Mouse (Mus musculus) forebrain, postnatal 0 days (tissue): ENCODE results near the gene Me1. TPM values are rescaled to one million over a fixed set of nuclear protein-coding genes. Genes with fewer than 3 reads are reported as not detected.

Source experiments
- ATAC-seq: fragments of 200-750 bp; cut with Nextera tagmentation; 2 replicates; pipeline ENCODE4 v1.8.0; 2017; ENCODE audit warnings: mild to moderate bottlenecking, moderate library complexity
- DNase-seq: peaks from one replicate; pipeline ENCODE4 v3.0.0-alpha.2; 2015
- H3K27ac ChIP-seq: fragments of 300-500 bp; sonication (generic); 2 replicates; pipeline ENCODE4 v1.5.1; 2014; ENCODE audit warnings: low read depth, mild to moderate bottlenecking, antibody characterized with exemption, low read length, moderate library complexity, mixed read lengths
- H3K27me3 ChIP-seq: fragments of 300-500 bp; sonication (generic); 2 replicates; pipeline ENCODE4 v1.6.1; 2014; ENCODE audit warnings: mild to moderate bottlenecking, low read length, mixed read lengths; ENCODE audit not compliant: insufficient read depth
- H3K36me3 ChIP-seq: fragments of 300-500 bp; sonication (generic); 2 replicates; pipeline ENCODE4 v1.6.1; 2014; ENCODE audit warnings: mild to moderate bottlenecking, moderate library complexity; ENCODE audit not compliant: insufficient read depth
- H3K4me1 ChIP-seq: fragments of 300-500 bp; sonication (generic); 2 replicates; pipeline ENCODE4 v1.6.1; 2014; ENCODE audit warnings: antibody characterized with exemption; ENCODE audit not compliant: insufficient read depth
- H3K4me2 ChIP-seq: fragments of 300-500 bp; sonication (generic); 2 replicates; pipeline ENCODE4 v1.6.1; 2014; ENCODE audit warnings: low read depth, mild to moderate bottlenecking, moderate library complexity
- H3K4me3 ChIP-seq: fragments of 300-500 bp; sonication (generic); 2 replicates; pipeline ENCODE4 v1.5.1; 2014; ENCODE audit warnings: low read depth, low read length, mixed read lengths
- H3K9ac ChIP-seq: fragments of 300-500 bp; sonication (generic); 2 replicates; pipeline ENCODE4 v1.6.1; 2014; ENCODE audit warnings: mild to moderate bottlenecking
- H3K9me3 ChIP-seq: fragments of 300-500 bp; sonication (generic); 2 replicates; pipeline ENCODE4 v1.6.1; 2016; ENCODE audit warnings: low read length
- CTCF ChIP-seq: sonication (generic); IDR thresholded peaks from 2 replicates; pipeline ENCODE4 v1.5.1; 2016; ENCODE audit warnings: antibody characterized with exemption, control low read depth, low read depth
- WGBS: fragments of 180-500 bp; shearing (Covaris S2); extraction: QIAGEN DNeasy Blood & Tissue Kit; methylation state at CpG from one replicate; pipeline ENCODE4 v1.1.7; 2014; 5-methylcytosine and 5-hydroxymethylcytosine counted together
- polyA plus RNA-seq: library from polyadenylated mRNA; unstranded; fragments of >200 nt; fragmentation: Nextera tagmentation; extraction: Ambion mirVana; gene quantifications from 2 replicates; pipeline ENCODE4 v1.2.1, GENCODE M21; 2015
- total RNA-seq: library from RNA; depleted of rRNA; stranded (reverse); fragments of >200 nt; gene quantifications from 2 replicates; pipeline ENCODE4 v1.2.3, GENCODE M21; 2014

Gene Me1
- total and polyA plus RNA-seq, 2 experiments from 2014 or later, result 26.6 to 47.2 TPM

- H3K27me3 ChIP-seq, result no peaks in the 10 kb centered on the region
- ATAC-seq (no peak), DNase-seq (no peak)
- no peak overlapping the region for H3K4me3 ChIP-seq
- no peak overlapping the region for H3K4me2 ChIP-seq
- H3K36me3 ChIP-seq, result no peaks in the 10 kb centered on the region
- H3K4me1 ChIP-seq, result no peaks in the 10 kb centered on the region
- no peak overlapping the region for H3K27ac ChIP-seq
- no peak for TF ChIP-seq CTCF
- H3K9me3 ChIP-seq, result no peaks in the 10 kb centered on the region
- no peak overlapping the region for H3K9ac ChIP-seq
- 43% methylated on average over 3 of the region's 3 CpGs for WGBS
Observed at GRCm38 (mm10) chr9:86626906-86627305, 68.8 kb downstream of the Me1 start.

- TF ChIP-seq CTCF, result no peak
- H3K4me1 ChIP-seq, result no peaks in the 10 kb centered on the region
- 92% methylated on average over 6 of the region's 6 CpGs for WGBS
- H3K36me3 ChIP-seq, result no peaks in the 10 kb centered on the region
- H3K4me3 ChIP-seq, result no peak overlapping the region
- H3K4me2 ChIP-seq, result no peak overlapping the region
- H3K9me3 ChIP-seq, result no peaks in the 10 kb centered on the region
- DNase-seq (no peak), ATAC-seq (no peak)
- H3K9ac ChIP-seq, result no peak overlapping the region
- no peaks in the 10 kb centered on the region for H3K27me3 ChIP-seq
- H3K27ac ChIP-seq, result no peak overlapping the region
Observed at GRCm38 (mm10) chr9:86624781-86625180, 71.0 kb downstream of the Me1 start.

GRCm38 (mm10) chr9:86624039-86624438, 71.7 kb downstream of the Me1 start:
- ATAC-seq, result no peak
- TF ChIP-seq CTCF, result no peak
- H3K9ac ChIP-seq, result no peak overlapping the region
- no peak overlapping the region for H3K4me2 ChIP-seq
- no peak overlapping the region for H3K27ac ChIP-seq
- no peaks in the 10 kb centered on the region for H3K36me3 ChIP-seq
- 71% methylated on average over 12 of the region's 12 CpGs for WGBS
- no peak for DNase-seq
- no peaks in the 10 kb centered on the region for H3K9me3 ChIP-seq
- H3K27me3 ChIP-seq, result no peaks in the 10 kb centered on the region
- H3K4me3 ChIP-seq, result no peak overlapping the region
- H3K4me1 ChIP-seq, result no peaks in the 10 kb centered on the region

- Histone ChIP-seq H3K4me1 (no peaks in the 10 kb centered on the region), H3K9ac (no peak overlapping the region), H3K4me2 (no peak overlapping the region), H3K27me3 (no peaks in the 10 kb centered on the region), H3K27ac (no peak overlapping the region), H3K9me3 (no peaks in the 10 kb centered on the region), H3K36me3 (no peaks in the 10 kb centered on the region), H3K4me3 (no peak overlapping the region)
- no peak for TF ChIP-seq CTCF
- DNase-seq (no peak), ATAC-seq (peak; percentile 67)
- WGBS, result 24% methylated on average over 2 of the region's 2 CpGs
Observed at GRCm38 (mm10) chr9:86622062-86622461, 73.7 kb downstream of the Me1 start.

GRCm38 (mm10) chr9:86619341-86620139, 76.2 kb downstream of the Me1 start:
- WGBS, result 56% methylated on average over 10 of the region's 10 CpGs
- Histone ChIP-seq H3K4me2 (no peak overlapping the region), H3K9me3 (no peaks in the 10 kb centered on the region), H3K36me3 (no peaks in the 10 kb centered on the region), H3K27me3 (no peaks in the 10 kb centered on the region), H3K4me3 (no peak overlapping the region), H3K9ac (no peak overlapping the region), H3K27ac (no peak overlapping the region), H3K4me1 (no peaks in the 10 kb centered on the region)
- no peak for DNase-seq
- ATAC-seq, result peak; percentile 56
- TF ChIP-seq CTCF, result no peak

- Histone ChIP-seq H3K4me2 (no peak overlapping the region), H3K36me3 (no peaks in the 10 kb centered on the region), H3K9ac (no peak overlapping the region), H3K27me3 (no peaks in the 10 kb centered on the region), H3K4me1 (no peaks in the 10 kb centered on the region), H3K27ac (no peak overlapping the region), H3K4me3 (no peak overlapping the region), H3K9me3 (no peaks in the 10 kb centered on the region)
- ATAC-seq, result no peak
- TF ChIP-seq CTCF, result no peak
- WGBS, result 86% methylated on average over 7 of the region's 7 CpGs
- DNase-seq, result no peak
Observed at GRCm38 (mm10) chr9:86617837-86618492, 77.8 kb downstream of the Me1 start.

- no peaks in the 10 kb centered on the region for H3K4me1 ChIP-seq
- H3K27me3 ChIP-seq, result no peaks in the 10 kb centered on the region
- H3K36me3 ChIP-seq, result no peaks in the 10 kb centered on the region
- no peak overlapping the region for H3K27ac ChIP-seq
- no peak overlapping the region for H3K9ac ChIP-seq
- no peak overlapping the region for H3K4me2 ChIP-seq
- ATAC-seq, result no peak
- no peaks in the 10 kb centered on the region for H3K9me3 ChIP-seq
- 83% methylated on average over 1 of the region's 1 CpGs for WGBS
- H3K4me3 ChIP-seq, result no peak overlapping the region
- no peak for DNase-seq
- TF ChIP-seq CTCF, result no peak
Observed at GRCm38 (mm10) chr9:86615765-86616164, 80.0 kb downstream of the Me1 start.
